Mouse (Mus musculus): ENCODE data around the gene Ak4. TPM values are rescaled to one million over a fixed set of nuclear protein-coding genes. Genes with fewer than 3 reads are reported as not detected.
"Not testable (repeated sequence)": the region's sequence is repeated elsewhere in the genome, so short reads cannot be mapped to it uniquely, and the experiment has no call there.

Gene Ak4
- 10 to 100 TPM; 30.0 to 46.1 TPM for total RNA-seq (2021)
- long read RNA-seq, experiment 1, full-length matches to known transcripts, result 8 of 17 reads
- long read RNA-seq, experiment 1, partial matches to known transcripts, result 8 of 17 reads
- long read RNA-seq, experiment 1, other reads (novel, unspliced or antisense), result 1 of 17 reads
- long read RNA-seq, experiment 2, full-length matches to known transcripts, result 8 of 15 reads
- long read RNA-seq, experiment 2, partial matches to known transcripts, result 3 of 15 reads
- long read RNA-seq, experiment 2, other reads (novel, unspliced or antisense), result 4 of 15 reads

DNA sequence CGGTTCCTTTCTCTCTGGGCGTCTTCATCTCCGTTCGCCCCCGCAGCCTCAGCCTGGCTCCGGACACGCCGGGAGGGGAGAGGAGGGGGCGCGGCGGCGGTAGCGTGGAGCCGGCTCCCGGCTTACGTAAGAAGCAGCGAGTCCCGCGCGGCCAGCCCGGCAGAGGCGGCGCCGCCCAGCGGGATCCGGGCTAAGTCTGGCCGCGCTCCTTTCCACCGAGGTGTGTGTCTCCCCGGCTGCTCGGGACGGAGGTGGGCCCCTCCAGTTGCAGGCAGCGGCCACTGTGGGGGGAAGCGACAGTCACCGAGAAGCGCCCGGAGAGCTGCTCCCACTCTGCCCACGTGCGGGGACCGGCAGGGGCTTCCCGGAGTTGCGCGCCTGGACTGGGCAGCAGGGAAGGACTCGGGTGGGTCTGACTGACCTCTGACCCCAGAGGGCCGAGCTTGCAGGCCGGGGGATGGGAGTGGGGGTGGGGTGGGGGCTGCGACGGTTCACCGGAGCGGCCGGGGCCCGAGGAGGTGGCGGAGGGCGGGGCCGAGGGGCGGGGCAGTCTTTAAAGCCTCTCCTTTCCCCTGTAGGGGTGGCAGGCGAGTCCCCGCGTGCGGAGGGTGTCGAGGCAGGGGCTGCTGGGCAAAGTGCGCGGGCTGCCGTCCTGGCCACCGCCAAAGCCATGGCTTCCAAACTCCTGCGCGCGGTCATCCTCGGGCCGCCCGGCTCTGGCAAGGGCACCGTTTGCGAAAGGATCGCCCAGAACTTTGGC is at the start of gene Ak4:
Gene Ak4, plus strand, starts transcription at position 127 of the 760 bp plus-strand sequence.
- H3K4me3 ChIP-seq, result peak within 1 kb of the TSS; percentile 76
- H3K27ac ChIP-seq, result peak within 1 kb of the TSS; percentile 88
- DNase-seq (ENCODE audit: extremely low spot score in 1 of 2, low spot score in 2 of 2), result peak; percentile 69 to 77
- intact Hi-C loops (cut with DNase I), result no loop called here
- TF ChIP-seq CTCF (IDR thresholded peaks at IDR 0.05), result no peak

DNA sequence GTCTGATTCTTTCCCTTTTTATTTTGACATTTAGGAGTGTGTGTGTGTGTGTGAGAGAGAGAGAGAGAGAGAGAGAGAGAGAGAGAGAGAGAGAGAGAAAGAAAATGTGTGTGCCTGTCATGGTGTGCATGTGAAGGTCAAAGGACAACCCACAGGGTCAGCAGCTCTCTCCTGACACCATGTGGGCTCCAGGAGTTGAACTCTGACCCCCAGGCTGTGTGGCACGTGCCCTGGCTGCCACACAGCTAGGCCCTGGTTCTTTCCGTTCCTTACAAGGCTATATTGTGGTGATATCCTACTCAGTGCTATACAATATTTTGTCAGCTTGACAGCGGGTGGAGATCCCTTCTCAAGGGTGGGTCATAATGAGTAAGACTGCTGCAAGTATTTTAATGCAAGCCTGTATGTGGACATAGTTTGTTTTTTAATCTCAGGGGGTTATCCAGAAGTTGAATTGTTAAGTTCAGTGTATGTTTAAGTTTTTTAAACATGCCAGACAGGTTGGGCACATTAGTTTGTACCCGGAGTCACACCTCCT is 49.3 kb upstream of the Ak4 start:
- no peak for DNase-seq (ENCODE audit: extremely low spot score in 1 of 2, low spot score in 2 of 2)
- H3K4me3 ChIP-seq, result no peak overlapping the region
- H3K27ac ChIP-seq, result no peak overlapping the region
- TF ChIP-seq CTCF (IDR thresholded peaks at IDR 0.05), result no peak
- intact Hi-C loops (cut with DNase I), result loop anchor here (5.0 kb wide), 1 partner anchor 203 kb away; no protein-coding TSS in a partner anchor

DNA sequence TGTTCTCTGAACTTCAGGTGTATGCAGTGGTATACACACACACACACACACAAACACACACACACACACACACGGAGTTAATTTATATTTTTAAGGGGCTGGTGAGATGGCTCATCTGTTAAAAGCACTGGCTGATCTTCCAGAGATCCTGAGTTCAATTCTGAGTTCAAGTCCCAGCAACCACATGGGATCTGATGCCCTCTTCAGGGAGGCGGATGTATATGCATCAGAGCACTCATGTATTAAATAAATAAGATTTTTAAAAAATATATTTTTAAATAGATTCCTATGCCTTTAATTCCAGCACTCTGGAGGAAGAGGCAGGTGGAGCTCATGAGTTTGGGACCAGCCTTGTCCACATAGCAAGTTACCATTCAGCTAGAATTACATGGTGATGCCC is 46.8 kb upstream of the Ak4 start:
- TF ChIP-seq CTCF (IDR thresholded peaks at IDR 0.05), result peak; percentile 30
- H3K27ac ChIP-seq, result no peak overlapping the region
- intact Hi-C loops (cut with DNase I), result no loop called here
- no peak overlapping the region for H3K4me3 ChIP-seq
- DNase-seq (ENCODE audit: extremely low spot score in 1 of 2, low spot score in 2 of 2), result no peak

DNA sequence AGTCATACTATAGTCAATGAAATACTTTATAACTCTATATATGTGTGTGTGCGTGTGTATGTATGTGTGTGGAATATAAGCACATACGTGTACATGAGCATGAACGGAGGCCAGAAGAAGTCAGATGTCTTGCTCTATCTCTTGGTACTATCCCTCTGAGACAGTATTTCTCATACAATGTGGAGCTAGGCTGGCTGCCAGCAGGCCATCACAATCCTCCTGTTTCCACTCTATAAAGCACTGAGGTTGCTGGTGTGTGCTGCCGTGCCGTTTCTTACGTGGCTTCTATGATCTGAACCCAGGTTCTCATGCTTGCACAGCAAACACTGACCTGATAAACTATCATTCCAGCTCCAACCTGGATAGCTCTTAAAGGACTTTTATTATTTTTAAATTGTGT is 46.3 kb upstream of the Ak4 start:
- no peak for TF ChIP-seq CTCF (IDR thresholded peaks at IDR 0.05)
- Histone ChIP-seq H3K4me3 (no peak overlapping the region), H3K27ac (no peak overlapping the region)
- no peak for DNase-seq (ENCODE audit: extremely low spot score in 1 of 2, low spot score in 2 of 2)
- intact Hi-C loops (cut with DNase I), result no loop called here

DNA sequence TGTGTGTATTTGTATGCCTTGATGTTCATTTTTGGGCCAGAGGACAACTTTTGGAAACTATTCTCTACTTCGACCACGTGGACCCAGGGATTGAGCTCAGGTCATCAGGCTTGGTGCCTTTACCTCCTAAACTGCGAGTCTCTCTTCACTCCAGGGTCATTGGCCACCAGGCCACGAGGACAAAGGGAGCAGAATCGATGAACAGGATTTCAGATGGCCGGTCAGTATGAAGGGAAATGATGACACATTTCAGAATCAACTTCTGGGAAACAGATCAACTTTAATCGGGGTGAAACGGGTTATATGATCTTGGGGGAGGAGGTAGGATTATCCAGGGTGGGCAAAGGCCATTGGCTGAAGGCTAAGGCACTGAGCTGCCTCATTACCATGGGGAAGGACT is 45.0 kb upstream of the Ak4 start:
- no peak overlapping the region for H3K4me3 ChIP-seq
- no peak for TF ChIP-seq CTCF (IDR thresholded peaks at IDR 0.05)
- no peak overlapping the region for H3K27ac ChIP-seq
- intact Hi-C loops (cut with DNase I), result no loop called here
- no peak for DNase-seq (ENCODE audit: extremely low spot score in 1 of 2, low spot score in 2 of 2)

DNA sequence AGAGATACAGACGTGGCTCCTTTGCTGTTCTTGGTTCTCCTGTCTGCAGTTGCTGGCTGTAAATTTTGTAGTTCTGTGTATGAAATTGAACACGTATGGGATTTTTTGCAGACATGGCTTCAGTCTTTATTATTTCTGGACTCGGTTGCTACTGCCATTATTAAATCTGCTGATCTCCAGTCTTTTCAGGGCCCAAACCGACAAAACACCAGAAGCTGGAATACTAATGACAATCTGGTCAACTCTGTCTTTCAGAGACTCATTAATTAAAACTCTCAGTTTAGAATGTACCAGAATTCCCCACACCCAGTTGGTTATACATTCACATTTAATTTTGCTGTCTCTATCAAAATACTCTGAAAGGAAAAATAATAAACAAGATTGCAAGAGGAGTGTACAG is 42.2 kb upstream of the Ak4 start:
- Histone ChIP-seq H3K4me3 (no peak overlapping the region), H3K27ac (no peak overlapping the region)
- no peak for TF ChIP-seq CTCF (IDR thresholded peaks at IDR 0.05)
- intact Hi-C loops (cut with DNase I), result no loop called here
- DNase-seq (ENCODE audit: extremely low spot score in 1 of 2, low spot score in 2 of 2), result no peak

DNA sequence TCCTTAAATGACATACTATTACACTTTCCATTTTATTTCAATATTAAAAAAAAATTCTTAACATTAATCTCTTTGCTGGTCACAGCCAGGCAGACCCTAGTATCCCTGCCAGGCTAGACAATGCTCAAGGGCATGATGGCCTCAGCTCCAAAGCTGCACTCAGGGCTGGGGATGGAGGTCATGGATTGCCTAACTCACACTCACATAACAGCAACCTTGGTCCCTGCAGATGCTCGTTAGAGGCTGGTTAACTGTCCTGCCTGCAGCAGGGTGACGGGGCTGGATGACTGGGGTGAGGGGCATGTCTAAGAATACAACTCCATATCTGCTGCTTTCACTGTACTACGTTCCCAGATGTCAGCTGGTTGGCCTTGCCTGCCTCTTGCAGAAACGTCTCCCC is 40.8 kb upstream of the Ak4 start:
- intact Hi-C loops (cut with DNase I), result no loop called here
- TF ChIP-seq CTCF (IDR thresholded peaks at IDR 0.05), result no peak
- Histone ChIP-seq H3K4me3 (no peak overlapping the region), H3K27ac (no peak overlapping the region)
- no peak for DNase-seq (ENCODE audit: extremely low spot score in 1 of 2, low spot score in 2 of 2)

DNA sequence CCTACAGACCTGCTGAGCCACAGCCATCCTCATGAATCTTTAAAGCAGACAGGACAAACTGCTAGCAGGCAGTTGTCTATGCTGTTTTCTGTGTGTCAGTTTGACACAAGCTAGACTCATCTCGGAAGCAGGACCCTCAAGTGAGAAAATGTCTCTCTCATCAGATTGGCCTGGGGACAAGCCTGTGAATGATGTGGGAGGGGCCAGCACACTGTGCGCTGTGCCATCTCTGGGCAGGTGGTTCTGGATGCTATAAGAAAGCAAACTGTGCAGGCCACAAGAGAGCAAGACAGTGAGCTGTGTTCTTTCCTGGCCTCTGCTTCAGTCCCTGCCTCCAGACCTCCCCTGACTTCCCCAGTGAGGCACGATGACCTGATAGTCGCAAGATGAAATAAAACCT is 40.3 kb upstream of the Ak4 start:
- Histone ChIP-seq H3K4me3 (no peak overlapping the region), H3K27ac (no peak overlapping the region)
- DNase-seq (ENCODE audit: extremely low spot score in 1 of 2, low spot score in 2 of 2), result no peak
- intact Hi-C loops (cut with DNase I), result no loop called here
- no peak for TF ChIP-seq CTCF (IDR thresholded peaks at IDR 0.05)

DNA sequence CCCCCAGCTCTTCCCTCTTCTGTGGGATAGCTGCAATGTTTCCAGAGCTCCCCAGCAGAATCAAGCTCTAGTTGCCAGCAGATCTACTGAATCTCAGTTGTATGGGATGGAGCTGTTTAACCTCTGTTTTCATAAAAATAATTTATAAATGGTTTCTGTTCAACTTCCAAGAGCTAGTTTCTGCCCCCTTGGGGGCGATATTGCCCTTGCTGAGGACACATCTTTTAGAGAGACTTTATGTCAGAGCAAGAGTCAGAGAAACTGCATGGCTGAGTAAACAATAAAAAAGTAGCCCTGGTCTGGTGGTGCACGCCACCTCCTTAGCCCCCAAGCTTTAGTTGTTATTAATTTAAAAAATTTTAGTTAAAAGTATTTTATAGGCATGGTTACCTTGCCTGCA is 34.1 kb upstream of the Ak4 start:
- H3K4me3 ChIP-seq, result no peak overlapping the region
- H3K27ac ChIP-seq, result no peak overlapping the region
- intact Hi-C loops (cut with DNase I), result loop anchor here (1.0 kb wide), 1 partner anchor 76 kb away; no protein-coding TSS in a partner anchor
- peak; percentile 56 for TF ChIP-seq CTCF (IDR thresholded peaks at IDR 0.05)
- no peak for DNase-seq (ENCODE audit: extremely low spot score in 1 of 2, low spot score in 2 of 2)

DNA sequence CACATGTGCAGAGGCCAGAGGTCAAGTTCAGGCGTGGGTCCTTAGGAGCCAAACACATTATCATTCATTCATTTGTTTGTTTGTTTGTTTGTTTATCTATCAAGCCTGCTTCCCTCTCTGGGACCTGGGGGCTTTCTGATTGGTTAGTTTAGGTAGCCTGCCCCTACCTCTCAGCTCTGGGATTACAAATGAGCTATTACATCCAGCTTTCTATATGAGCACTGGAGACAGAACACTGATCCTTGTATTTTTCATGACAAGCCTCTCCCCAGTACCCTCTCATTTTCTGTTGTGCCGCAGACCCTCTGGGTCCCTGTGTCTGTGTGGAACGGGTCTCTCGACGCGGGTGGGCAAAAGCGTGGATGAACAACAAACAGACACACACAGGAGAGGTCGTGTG is 30.8 kb upstream of the Ak4 start:
- intact Hi-C loops (cut with DNase I), result no loop called here
- no peak overlapping the region for H3K4me3 ChIP-seq
- no peak for TF ChIP-seq CTCF (IDR thresholded peaks at IDR 0.05)
- no peak for DNase-seq (ENCODE audit: extremely low spot score in 1 of 2, low spot score in 2 of 2)
- H3K27ac ChIP-seq, result no peak overlapping the region

DNA sequence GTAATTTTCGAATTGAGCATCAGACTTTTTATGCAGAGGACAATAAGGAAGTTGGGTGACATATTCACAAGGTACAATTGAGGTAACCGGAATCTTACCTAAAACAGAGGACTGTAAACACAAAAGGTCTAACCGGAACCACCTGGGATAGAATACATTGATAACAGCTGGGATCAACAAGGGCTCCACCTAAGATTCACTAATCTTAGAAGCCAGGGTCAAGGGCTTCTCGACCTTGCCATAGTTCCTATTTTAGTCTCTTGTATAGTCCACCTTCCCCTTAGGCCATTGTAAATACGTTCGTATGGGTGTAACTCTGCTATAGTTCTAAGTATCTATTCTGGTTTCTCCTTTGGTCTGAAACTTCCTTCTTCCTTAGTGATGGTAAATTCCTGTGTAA is 30.4 kb upstream of the Ak4 start:
- DNase-seq (ENCODE audit: extremely low spot score in 1 of 2, low spot score in 2 of 2); intact Hi-C loops (cut with DNase I); H3K4me3 ChIP-seq; H3K27ac ChIP-seq: not testable (repeated sequence)

DNA sequence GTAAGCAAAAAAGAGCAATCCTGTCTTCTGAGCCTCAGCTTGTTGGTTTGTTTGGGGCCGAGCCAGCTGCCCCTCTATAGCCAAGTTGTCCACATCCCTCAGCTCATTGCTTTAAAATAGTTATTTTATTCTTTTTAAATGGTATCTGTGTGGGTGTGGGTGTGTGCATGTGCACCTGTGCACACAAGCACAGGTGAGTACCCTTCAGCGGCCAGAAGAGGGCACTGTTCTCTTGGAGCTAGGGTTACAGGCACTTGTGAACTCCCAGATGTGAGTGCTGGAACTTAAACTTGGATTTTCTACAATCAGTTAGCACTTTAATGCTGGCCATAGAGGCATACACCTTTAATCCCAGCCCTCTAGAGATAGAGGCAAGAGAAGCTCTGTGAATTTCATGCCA is 26.8 kb upstream of the Ak4 start:
- H3K4me3 ChIP-seq, result no peak overlapping the region
- DNase-seq (ENCODE audit: extremely low spot score in 1 of 2, low spot score in 2 of 2), result peak; percentile 20 to 26
- intact Hi-C loops (cut with DNase I), result loop anchor here (2.0 kb wide), 1 partner anchor 67 kb away; no protein-coding TSS in a partner anchor
- no peak overlapping the region for H3K27ac ChIP-seq
- TF ChIP-seq CTCF (IDR thresholded peaks at IDR 0.05), result peak; percentile 70
